Mouse (Mus musculus) neural tube, postnatal 0 days (tissue): ENCODE results near the gene Amz2. TPM values are rescaled to one million over a fixed set of nuclear protein-coding genes. Genes with fewer than 3 reads are reported as not detected.

Source experiments
- microRNA-seq: library from miRNA; unstranded; fragments of <30 nt; microRNA quantifications from one replicate; pipeline ENCODE4, GENCODE M21; 2016
- polyA plus RNA-seq: library from polyadenylated mRNA; unstranded; fragments of >200 nt; fragmentation: Nextera tagmentation; extraction: Ambion mirVana; gene quantifications from 2 replicates; pipeline ENCODE4 v1.2.1, GENCODE M21; 2015

The Amz2 gene
- 37.6 and 38.7 TPM in 2 replicates for polyA plus RNA-seq

DNA sequence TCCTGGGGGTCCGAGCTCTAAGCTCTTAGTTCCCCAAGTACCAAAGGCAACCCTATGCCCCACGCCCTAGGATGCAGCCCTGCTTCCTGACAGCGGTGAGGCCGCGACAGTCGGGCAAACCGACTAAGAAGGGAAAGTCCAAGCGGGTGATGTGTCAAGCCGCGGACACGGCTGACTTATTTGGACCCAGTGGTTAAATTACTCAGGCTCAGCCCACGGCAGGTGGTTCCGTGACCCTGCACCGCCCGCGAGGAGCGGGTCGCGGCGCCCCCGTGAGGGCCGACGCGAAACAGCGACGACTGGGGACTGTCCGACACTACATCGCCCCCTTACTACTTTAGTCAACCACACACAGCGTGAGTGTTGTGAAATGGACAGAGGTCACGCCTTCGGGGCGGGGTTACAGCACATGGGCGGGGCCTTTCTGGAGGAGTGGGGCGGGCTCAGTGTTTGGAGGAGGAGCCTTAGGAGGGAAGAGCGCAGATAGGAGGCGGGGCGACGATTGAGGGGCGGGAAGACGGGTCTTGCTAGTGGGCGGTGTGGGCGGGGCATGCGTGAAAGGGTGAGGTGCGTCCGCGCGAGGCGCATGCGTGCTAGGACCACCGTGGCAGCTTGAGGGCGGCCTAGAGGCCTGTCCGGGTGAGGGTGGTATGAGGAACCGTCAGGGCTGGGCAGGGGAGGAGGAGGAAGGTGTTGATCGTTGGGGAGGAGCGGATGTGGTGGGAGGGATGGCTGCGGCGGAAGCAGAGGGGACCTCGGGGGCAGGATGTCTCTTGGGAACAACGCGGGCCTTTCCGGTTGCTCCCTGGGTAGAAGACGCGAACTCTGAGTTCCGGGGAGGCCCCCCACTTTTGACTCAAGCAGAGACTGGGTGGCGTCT is at the start of gene Amz2:
Gene Amz2 (plus strand): TSS at position 555 of the 880 bp plus-strand sequence.

GRCm38 (mm10) chr11:109413617-109414016 is 12.1 kb upstream of the Amz2 start, which contains the start of gene 9930022D16Rik:
Gene 9930022D16Rik, plus strand, starts transcription at chr11:109413917.

GRCm38 (mm10) chr11:109473171-109474085 is 47.7 kb downstream of the Amz2 start, which contains the start of the genes Arsg and Slc16a6:
Gene Arsg, plus strand, starts transcription at chr11:109473374.
Gene Slc16a6, minus strand, starts transcription at chr11:109473598.

Small RNA genes within 50 kb of the gene (microRNA-seq; reads per million reads assigned to microRNA genes)
- not detected for gene Gm25540

Other genes starting within 250 kb of the Amz2 start
- gene Rgs9, start 127.8 kb upstream of the Amz2 start, polyA plus RNA-seq = 15.9 and 19.7 TPM in 2 replicates
- 29.7 and 38.2 TPM in 2 replicates for gene Gna13, start 63.1 kb upstream of the Amz2 start, polyA plus RNA-seq
- 0.05 TPM in 1 of 2 replicates, not detected in the other for gene 9930022D16Rik, start 12.0 kb upstream of the Amz2 start, polyA plus RNA-seq
- 4.3 and 6.5 TPM in 2 replicates for gene Arsg, start 47.4 kb downstream of the Amz2 start, polyA plus RNA-seq
- gene Slc16a6, start 47.7 kb downstream of the Amz2 start, polyA plus RNA-seq = 5.8 and 8.2 TPM in 2 replicates
- 23.0 and 25.2 TPM in 2 replicates for gene Wipi1, start 186.0 kb downstream of the Amz2 start, polyA plus RNA-seq
- gene Prkar1a, start 223.5 kb downstream of the Amz2 start, polyA plus RNA-seq = 408 and 412 TPM in 2 replicates